In genomic region chr15:84624870-84625269, GRCm38 (mm10) we compare ENCODE assay signal across 13 mouse cellular contexts. TPM values are rescaled to one million over a fixed set of nuclear protein-coding genes. Genes with fewer than 3 reads are reported as not detected.
A peak's percentile ranks its signal among the peaks of the same experiment; 100 is the strongest.
DNase-seq lines count a peak whose midpoint lies in the region; ATAC-seq and TF ChIP-seq lines count a peak whose summit lies in the region.
"Had no signal": no experiment of that assay in that cellular context is flagged by ENCODE, and none has a peak within 500 bp of the region (broad histone marks: within the 10 kb centered on the region; RNA-seq: fewer than 3 reads in every experiment).

No protein-coding gene starts in this region.

- intact Hi-C loops in gastrocnemius, postnatal 36 days (cut with DNase I), result no loop called here
- intact Hi-C loops in left cerebral cortex, postnatal 4 days (cut with DNase I), result loop anchor here (5.0 kb wide), 2 partner anchors 363 to 553 kb away; no protein-coding TSS in a partner anchor

- no peak for TF ChIP-seq CTCF in intestine, postnatal 0 days (IDR thresholded peaks at IDR 0.05; ENCODE audit: low read depth)

- DNase-seq in gastrocnemius, adult 18-20 months (ENCODE audit: low spot score), result peak; percentile 28
- no peak for DNase-seq in gastrocnemius, postnatal 36 days
- peak; percentile 61 for DNase-seq in left cerebral cortex, postnatal 4 days
- DNase-seq in left cerebral cortex, adult 18-20 months (ENCODE audit: low spot score in 2 of 2), result no peak
- peak; percentile 47 to 84 for DNase-seq in adrenal gland, adult (ENCODE audit: inconsistent age in 2 of 2, low spot score in 1 of 2)
- no peak for DNase-seq in neural tube, embryonic 10.5 days (ENCODE audit: extremely low spot score, low spot score)
- DNase-seq in embryonic facial prominence, embryonic 10.5 days (ENCODE audit: low spot score), result no peak
- DNase-seq: thymus, postnatal 4 days had no signal

- no peaks in the 10 kb centered on the region for H3K27me3 ChIP-seq in intestine, postnatal 0 days (replicated peaks; ENCODE audit: control insufficient read depth, insufficient read depth, low read length)
- peaks cover 44% of the 10 kb centered on the region for H3K27me3 ChIP-seq in embryonic facial prominence, embryonic 10.5 days (replicated peaks; ENCODE audit: low read depth, poor library complexity, severe bottlenecking)

- peaks cover 12% of the 10 kb centered on the region for H3K4me1 ChIP-seq in intestine, postnatal 0 days (replicated peaks; ENCODE audit: control insufficient read depth, insufficient read depth, low read length)
- H3K4me1 ChIP-seq in embryonic facial prominence, embryonic 10.5 days, result peaks cover 26% of the 10 kb centered on the region

- no peaks in the 10 kb centered on the region for H3K9me3 ChIP-seq in intestine, postnatal 0 days (ENCODE audit: control insufficient read depth)
- H3K9me3 ChIP-seq in embryonic facial prominence, embryonic 10.5 days, result peaks cover 1% of the 10 kb centered on the region; the same call in 1 of the 2 replicates
- H3K9me3 ChIP-seq: embryonic facial prominence, embryonic 13.5 days; midbrain, embryonic 12.5 days had no signal

- WGBS in intestine, postnatal 0 days, result 35% methylated on average over 9 of the region's 9 CpGs
- WGBS in embryonic facial prominence, embryonic 10.5 days, result 73% methylated on average over 9 of the region's 9 CpGs

- no peaks in the 10 kb centered on the region for H3K36me3 ChIP-seq in intestine, postnatal 0 days (ENCODE audit: control insufficient read depth, insufficient read depth)
- H3K36me3 ChIP-seq in embryonic facial prominence, embryonic 10.5 days (replicated peaks), result no peaks in the 10 kb centered on the region
- H3K36me3 ChIP-seq: embryonic facial prominence, embryonic 13.5 days; G1E; midbrain, embryonic 12.5 days had no signal

- ATAC-seq in intestine, postnatal 0 days, result peak; percentile 23; the same call in 1 of the 2 replicates

- H3K4me2 ChIP-seq in intestine, postnatal 0 days (replicated peaks; ENCODE audit: low read depth), result no peak overlapping the region
- H3K4me2 ChIP-seq: embryonic facial prominence, embryonic 13.5 days; midbrain, embryonic 12.5 days had no signal

- no peak overlapping the region for H3K27ac ChIP-seq in intestine, postnatal 0 days (ENCODE audit: low read depth, low read length)
- no peak overlapping the region for H3K27ac ChIP-seq in embryonic facial prominence, embryonic 10.5 days (replicated peaks)
- H3K27ac ChIP-seq: embryonic facial prominence, embryonic 13.5 days; liver, embryonic 14.5 days; midbrain, embryonic 12.5 days had no signal

- H3K4me3 ChIP-seq in intestine, postnatal 0 days (ENCODE audit: low read depth, low read length), result no peak overlapping the region
- no peak overlapping the region for H3K4me3 ChIP-seq in embryonic facial prominence, embryonic 10.5 days
- H3K4me3 ChIP-seq: embryonic facial prominence, embryonic 13.5 days; midbrain, embryonic 12.5 days had no signal

- H3K9ac ChIP-seq in intestine, postnatal 0 days (ENCODE audit: low read depth, low read length), result no peak overlapping the region
- H3K9ac ChIP-seq: embryonic facial prominence, embryonic 13.5 days; liver, embryonic 14.5 days; midbrain, embryonic 12.5 days had no signal

RNA-seq across cellular contexts. Expression of gene Prr5, which starts 44.5 kb away (rescaled TPM):
- total RNA-seq in gastrocnemius, adult 18-20 months (2021), result 1 to 10 TPM; 2.4 to 3.2 TPM
- total RNA-seq in gastrocnemius, postnatal 36 days (2021), result 1 to 10 TPM; 3.4 to 3.5 TPM
- 10 to 100 TPM; 16.7 to 18.5 TPM for total RNA-seq in left cerebral cortex, postnatal 4 days (2021)
- total RNA-seq in left cerebral cortex, adult 18-20 months (2021), result 10 to 100 TPM in 1 of 2 experiments, 1 to 10 TPM in 1; 9.2 to 10.8 TPM
- 68.5 and 83.0 TPM in 2 replicates for polyA plus RNA-seq in intestine, postnatal 0 days (2015; fragmentation: Nextera tagmentation; extraction: Ambion mirVana)
- polyA plus RNA-seq in embryonic facial prominence, embryonic 10.5 days (2016; fragmentation: Nextera tagmentation; extraction: Ambion mirVana), result 16.2 and 17.7 TPM in 2 replicates
- total RNA-seq: G1E had no signal
- polyA plus RNA-seq: G1E had no signal

Comparison
In these comparisons a context has a peak if more than half of its experiments do, and no peak if none do; other contexts are left out.
1. DNase-seq: peak in gastrocnemius, adult 18-20 months (single experiment), left cerebral cortex, postnatal 4 days (single experiment) and adrenal gland, adult (2 of 2); none in gastrocnemius, postnatal 36 days (0 of 2), left cerebral cortex, adult 18-20 months (0 of 2), neural tube, embryonic 10.5 days (single experiment) and embryonic facial prominence, embryonic 10.5 days (single experiment).